Mouse (Mus musculus) urinary bladder, adult 18-20 months (tissue): Measurements from ENCODE around the gene Slc17a7.

ENCODE experiments used
- DNase-seq, 2 experiments: peaks; one replicate each; pipeline ENCODE4 v3.0.0; 2022; ENCODE audit warnings: low spot score in 2 of 2, mixed read lengths in 2 of 2

Slc17a7 gene

GRCm38 (mm10) chr7:45198435-45198834, 34.7 kb downstream of the Slc17a7 start:
- peak; percentile 39 to 58 for DNase-seq

GRCm38 (mm10) chr7:45198961-45199360, 35.2 kb downstream of the Slc17a7 start:
- DNase-seq, result no peak

GRCm38 (mm10) chr7:45202654-45203053, 38.9 kb downstream of the Slc17a7 start:
- DNase-seq, result no peak

GRCm38 (mm10) chr7:45204380-45205143, 40.8 kb downstream of the Slc17a7 start, which contains the start of gene Ccdc155:
Gene Ccdc155, minus strand, starts transcription at chr7:45204892.
- DNase-seq, result peak; percentile 39 to 75

- no peak for DNase-seq
Measured at GRCm38 (mm10) chr7:45208260-45208659, 44.5 kb downstream of the Slc17a7 start.

GRCm38 (mm10) chr7:45211070-45211469, 47.3 kb downstream of the Slc17a7 start:
- DNase-seq, result no peak

GRCm38 (mm10) chr7:45211851-45212251, 48.1 kb downstream of the Slc17a7 start, which contains the start of gene Dkkl1:
Gene Dkkl1, minus strand, starts transcription at chr7:45212147.
- no peak for DNase-seq

- no peak for DNase-seq
Measured at GRCm38 (mm10) chr7:45212356-45212755, 48.6 kb downstream of the Slc17a7 start.

GRCm38 (mm10) chr7:45213708-45214107, 50.0 kb downstream of the Slc17a7 start:
- DNase-seq, result no peak

- DNase-seq, result no peak
Measured at GRCm38 (mm10) chr7:45215673-45216441, 52.1 kb downstream of the Slc17a7 start, which contains the start of gene Tead2. Gene Tead2, plus strand, starts transcription at chr7:45215753.

- DNase-seq, result no peak
Measured at GRCm38 (mm10) chr7:45216442-45217183, 52.9 kb downstream of the Slc17a7 start.

- DNase-seq, result no peak
Measured at GRCm38 (mm10) chr7:45221680-45222079, 57.9 kb downstream of the Slc17a7 start.

GRCm38 (mm10) chr7:45224826-45225225, 61.1 kb downstream of the Slc17a7 start:
- no peak for DNase-seq
